Mouse (Mus musculus): Measurements from ENCODE around the gene Zic1. TPM values are rescaled to one million over a fixed set of nuclear protein-coding genes. Genes with fewer than 3 reads are reported as not detected.
A peak's percentile ranks its signal among the peaks of the same experiment; 100 is the strongest.

The Zic1 gene
- total and polyA plus RNA-seq, 2 experiments: not detected

DNA sequence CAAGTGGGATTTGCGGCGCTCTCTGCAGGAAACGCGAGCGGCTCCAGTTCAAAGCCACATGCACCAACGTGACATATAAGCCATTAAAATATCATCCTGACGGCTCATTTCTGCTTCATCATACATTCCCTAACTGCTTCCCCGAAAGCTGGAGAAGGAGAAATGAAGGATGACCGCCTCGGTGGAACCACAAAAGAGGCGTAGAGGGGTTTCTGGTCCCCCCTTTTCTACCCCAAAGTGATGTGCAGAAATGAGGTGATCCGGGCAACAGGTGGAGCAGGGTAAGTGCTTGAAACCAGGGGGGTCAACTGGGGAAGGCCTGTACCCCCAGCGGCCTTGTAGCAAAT is 3.3 kb upstream of the Zic1 start:
- no peak for DNase-seq (ENCODE audit: extremely low read depth, low read depth, low spot score)
- Histone ChIP-seq H3K27ac (replicated peaks; ENCODE audit: insufficient read depth, low read depth, low read length) (no peak overlapping the region), H3K4me1 (ENCODE audit: control insufficient read depth, insufficient read depth, low read length) (no peaks in the 10 kb centered on the region; the same call in 1 of the 2 replicates), H3K79me2 (ENCODE audit: control insufficient read depth, insufficient read depth, low read length) (no peaks in the 10 kb centered on the region), H3K36me3 (ENCODE audit: control insufficient read depth, insufficient read depth, low read length) (no peaks in the 10 kb centered on the region), H3K27me3 (ENCODE audit: control insufficient read depth, insufficient read depth, low read length) (peaks cover 30% of the 10 kb centered on the region), H3K4me3 (ENCODE audit: insufficient read depth, low read depth, low read length) (no peak overlapping the region), H3K9ac (ENCODE audit: low read depth, low read length) (no peak overlapping the region)
- no peak for TF ChIP-seq POLR2A (IDR thresholded peaks at IDR 0.05; ENCODE audit: extremely low read depth, insufficient read depth, low read length)
- TF ChIP-seq CTCF (IDR thresholded peaks at IDR 0.05; ENCODE audit: low read depth, low read length): no peak
- WGBS: 9% methylated on average over 13 of the region's 13 CpGs

DNA sequence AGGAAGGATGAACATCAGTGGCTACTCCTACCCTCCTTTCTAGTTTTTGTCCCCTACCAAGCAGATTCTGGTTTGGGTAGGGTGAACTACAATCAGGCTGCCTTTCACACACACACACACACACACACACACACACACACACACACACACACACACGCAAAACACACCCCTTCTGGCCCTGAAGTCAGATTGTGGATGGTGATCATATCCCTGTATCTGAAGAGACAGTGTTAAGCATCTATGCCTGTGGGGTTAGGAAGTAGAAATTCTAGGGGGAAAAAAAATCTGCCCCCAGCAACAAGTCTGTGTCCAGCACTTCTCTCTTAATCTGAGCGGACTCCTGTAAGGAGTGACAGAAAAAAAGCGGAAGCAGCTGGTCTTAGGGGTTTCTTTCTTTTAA is 2.5 kb upstream of the Zic1 start:
- no peak for TF ChIP-seq CTCF (IDR thresholded peaks at IDR 0.05; ENCODE audit: low read depth, low read length)

DNA sequence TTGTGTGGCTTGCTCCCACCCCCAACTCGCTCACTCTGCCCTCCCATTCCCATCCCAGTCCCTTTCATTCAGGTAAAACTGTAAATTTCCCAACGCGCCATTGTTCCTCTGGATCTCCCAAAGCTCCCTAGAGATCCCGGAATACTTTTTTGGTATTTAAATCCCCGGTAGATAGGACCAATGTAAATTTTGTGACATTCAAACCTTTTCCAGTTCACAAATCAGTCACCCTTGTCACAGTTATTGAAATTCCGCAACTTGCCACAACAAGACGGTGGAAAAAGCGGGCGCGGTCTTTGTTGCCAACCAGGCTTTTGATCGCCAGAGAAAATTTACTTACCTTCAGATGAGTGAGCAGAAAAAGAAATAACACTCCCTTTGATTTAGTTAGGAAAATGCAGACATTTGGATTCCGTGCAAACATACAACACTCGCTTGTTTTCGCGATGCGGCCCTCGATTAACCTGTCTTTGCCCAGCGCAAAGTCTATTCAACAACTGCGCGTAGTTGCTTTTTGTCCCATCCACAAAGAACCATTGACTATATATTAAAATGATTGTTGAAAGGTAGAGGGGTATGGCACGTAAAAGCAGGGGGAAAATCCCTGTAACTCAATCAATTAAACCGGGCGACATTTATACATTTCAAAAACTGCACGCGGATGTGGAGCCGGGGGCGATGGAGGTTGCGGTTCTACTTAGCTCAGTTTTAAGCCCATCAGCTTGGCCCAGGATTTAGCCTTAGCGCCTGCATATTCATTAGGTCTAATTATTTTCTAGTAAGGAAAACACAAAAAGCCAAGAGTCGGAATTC is 1.6 kb upstream of the Zic1 start:
- no peak overlapping the region for H3K27ac ChIP-seq (replicated peaks; ENCODE audit: insufficient read depth, low read depth, low read length)
- WGBS: 6% methylated on average over 30 of the region's 30 CpGs
- DNase-seq (ENCODE audit: extremely low read depth, low read depth, low spot score): no peak
- no peak for TF ChIP-seq CTCF (IDR thresholded peaks at IDR 0.05; ENCODE audit: low read depth, low read length)
- no peak for TF ChIP-seq POLR2A (IDR thresholded peaks at IDR 0.05; ENCODE audit: extremely low read depth, insufficient read depth, low read length)
- no peaks in the 10 kb centered on the region; the same call in 1 of the 2 replicates for H3K4me1 ChIP-seq (ENCODE audit: control insufficient read depth, insufficient read depth, low read length)
- H3K79me2 ChIP-seq (ENCODE audit: control insufficient read depth, insufficient read depth, low read length): no peaks in the 10 kb centered on the region
- H3K36me3 ChIP-seq (ENCODE audit: control insufficient read depth, insufficient read depth, low read length): no peaks in the 10 kb centered on the region
- H3K4me3 ChIP-seq (ENCODE audit: insufficient read depth, low read depth, low read length): no peak overlapping the region
- peaks cover 35% of the 10 kb centered on the region for H3K27me3 ChIP-seq (ENCODE audit: control insufficient read depth, insufficient read depth, low read length)
- H3K9ac ChIP-seq (ENCODE audit: low read depth, low read length): no peak overlapping the region

More for the DNA sequence above, 2.5 kb upstream of the Zic1 start:
- Histone ChIP-seq H3K9ac (ENCODE audit: low read depth, low read length) (no peak overlapping the region), H3K27me3 (ENCODE audit: control insufficient read depth, insufficient read depth, low read length) (peaks cover 32% of the 10 kb centered on the region), H3K4me3 (ENCODE audit: insufficient read depth, low read depth, low read length) (no peak overlapping the region), H3K79me2 (ENCODE audit: control insufficient read depth, insufficient read depth, low read length) (no peaks in the 10 kb centered on the region), H3K36me3 (ENCODE audit: control insufficient read depth, insufficient read depth, low read length) (no peaks in the 10 kb centered on the region), H3K4me1 (ENCODE audit: control insufficient read depth, insufficient read depth, low read length) (no peaks in the 10 kb centered on the region; the same call in 1 of the 2 replicates), H3K27ac (replicated peaks; ENCODE audit: insufficient read depth, low read depth, low read length) (no peak overlapping the region)
- no peak for DNase-seq (ENCODE audit: extremely low read depth, low read depth, low spot score)
- 7% methylated on average over 3 of the region's 3 CpGs for WGBS

DNA sequence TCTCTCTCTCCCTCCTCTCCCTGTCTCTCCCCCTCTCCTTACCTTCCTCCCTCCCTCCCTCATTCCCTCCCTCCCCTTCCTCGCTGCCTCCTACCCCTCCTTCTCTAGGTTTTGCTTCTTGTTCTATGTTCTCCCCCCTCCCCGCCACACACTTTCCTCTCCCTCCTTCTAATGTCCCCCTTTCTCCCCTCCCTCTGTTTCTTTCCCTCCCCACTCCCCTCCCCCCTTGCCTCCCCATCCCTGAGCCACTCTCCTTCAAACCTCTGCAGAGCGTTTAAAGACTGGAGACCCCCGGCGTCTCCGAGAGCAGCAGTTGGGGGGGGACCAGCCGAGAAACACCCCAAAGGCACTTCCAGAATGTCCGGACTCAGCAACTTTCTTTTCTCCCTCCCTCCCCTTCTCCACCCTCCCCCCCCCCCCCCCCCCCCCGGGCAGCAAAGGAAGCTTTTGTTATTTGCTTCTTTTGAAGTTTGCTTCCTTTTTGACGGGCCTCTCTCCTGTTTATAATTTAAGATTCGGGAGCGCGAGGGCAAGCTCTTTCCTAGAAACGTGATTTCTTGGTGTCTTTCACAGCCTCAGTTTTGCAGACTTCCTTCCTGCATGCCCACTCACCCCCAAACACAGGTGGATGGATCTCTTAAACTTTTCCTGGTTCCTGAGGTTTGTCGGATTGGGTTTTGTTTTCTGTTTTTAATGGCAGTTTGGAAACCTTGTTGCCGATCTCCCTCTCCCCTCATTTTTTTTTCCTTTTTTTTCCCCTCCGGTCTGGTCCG is 802 bp upstream of the Zic1 start:
- Histone ChIP-seq H3K27ac (replicated peaks; ENCODE audit: insufficient read depth, low read depth, low read length) (no peak overlapping the region), H3K4me3 (ENCODE audit: insufficient read depth, low read depth, low read length) (no peak overlapping the region), H3K79me2 (ENCODE audit: control insufficient read depth, insufficient read depth, low read length) (no peaks in the 10 kb centered on the region), H3K27me3 (ENCODE audit: control insufficient read depth, insufficient read depth, low read length) (peaks cover 41% of the 10 kb centered on the region), H3K36me3 (ENCODE audit: control insufficient read depth, insufficient read depth, low read length) (no peaks in the 10 kb centered on the region), H3K9ac (ENCODE audit: low read depth, low read length) (no peak overlapping the region), H3K4me1 (ENCODE audit: control insufficient read depth, insufficient read depth, low read length) (no peaks in the 10 kb centered on the region; the same call in 1 of the 2 replicates)
- DNase-seq (ENCODE audit: extremely low read depth, low read depth, low spot score): no peak
- WGBS: 3% methylated on average over 17 of the region's 18 CpGs
- TF ChIP-seq POLR2A (IDR thresholded peaks at IDR 0.05; ENCODE audit: extremely low read depth, insufficient read depth, low read length) (no peak), CTCF (IDR thresholded peaks at IDR 0.05; ENCODE audit: low read depth, low read length) (no peak)

DNA sequence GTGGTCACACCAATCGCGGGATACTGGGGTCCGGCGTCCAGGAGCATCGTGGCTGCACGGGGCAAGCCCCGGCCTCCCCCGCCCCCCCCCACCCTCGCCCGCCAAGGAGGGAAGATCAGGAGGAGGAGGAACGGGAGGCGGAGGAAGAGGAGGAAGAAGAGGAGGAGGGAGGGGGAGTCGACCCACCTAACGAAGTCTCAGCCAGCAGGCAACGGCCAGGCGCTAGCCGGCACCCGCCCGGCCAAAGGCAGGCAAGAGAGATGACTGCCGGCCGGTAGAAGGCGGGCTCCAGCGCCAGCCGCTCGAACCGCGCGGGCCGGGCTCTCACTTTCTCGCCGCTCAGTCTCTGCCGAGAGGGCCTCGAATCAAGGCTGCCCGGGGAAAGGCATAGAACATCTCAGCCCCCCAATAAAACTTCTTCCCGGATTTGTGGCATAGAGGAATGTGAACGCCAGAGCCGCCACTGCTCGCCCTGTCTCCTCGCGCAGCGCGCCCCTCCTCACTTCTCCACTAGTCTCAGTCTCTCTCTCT is 574 bp downstream of the Zic1 start:
- Histone ChIP-seq H3K27ac (replicated peaks; ENCODE audit: insufficient read depth, low read depth, low read length) (no peak overlapping the region), H3K4me3 (ENCODE audit: insufficient read depth, low read depth, low read length) (peak overlapping the region; percentile 8; the same call in 1 of the 2 replicates), H3K36me3 (ENCODE audit: control insufficient read depth, insufficient read depth, low read length) (no peaks in the 10 kb centered on the region), H3K9ac (ENCODE audit: low read depth, low read length) (no peak overlapping the region), H3K4me1 (ENCODE audit: control insufficient read depth, insufficient read depth, low read length) (no peaks in the 10 kb centered on the region; the same call in 1 of the 2 replicates), H3K79me2 (ENCODE audit: control insufficient read depth, insufficient read depth, low read length) (no peaks in the 10 kb centered on the region), H3K27me3 (ENCODE audit: control insufficient read depth, insufficient read depth, low read length) (peaks cover 45% of the 10 kb centered on the region)
- TF ChIP-seq POLR2A (IDR thresholded peaks at IDR 0.05; ENCODE audit: extremely low read depth, insufficient read depth, low read length) (no peak), CTCF (IDR thresholded peaks at IDR 0.05; ENCODE audit: low read depth, low read length) (no peak)
- DNase-seq (ENCODE audit: extremely low read depth, low read depth, low spot score): no peak
- 3% methylated on average over 41 of the region's 42 CpGs for WGBS

All from liver, adult 2 months (tissue).